Mouse (Mus musculus): ENCODE results near the gene Tram1l1. TPM values are rescaled to one million over a fixed set of nuclear protein-coding genes. Genes with fewer than 3 reads are reported as not detected.
A peak's percentile ranks its signal among the peaks of the same experiment; 100 is the strongest.
"Not testable (repeated sequence)": the region's sequence is repeated elsewhere in the genome, so short reads cannot be mapped to it uniquely, and the experiment has no call there.

Gene Tram1l1
- polyA plus RNA-seq (2015; fragmentation: Nextera tagmentation; extraction: Ambion mirVana), result 47.7 TPM in 2 replicates

DNA sequence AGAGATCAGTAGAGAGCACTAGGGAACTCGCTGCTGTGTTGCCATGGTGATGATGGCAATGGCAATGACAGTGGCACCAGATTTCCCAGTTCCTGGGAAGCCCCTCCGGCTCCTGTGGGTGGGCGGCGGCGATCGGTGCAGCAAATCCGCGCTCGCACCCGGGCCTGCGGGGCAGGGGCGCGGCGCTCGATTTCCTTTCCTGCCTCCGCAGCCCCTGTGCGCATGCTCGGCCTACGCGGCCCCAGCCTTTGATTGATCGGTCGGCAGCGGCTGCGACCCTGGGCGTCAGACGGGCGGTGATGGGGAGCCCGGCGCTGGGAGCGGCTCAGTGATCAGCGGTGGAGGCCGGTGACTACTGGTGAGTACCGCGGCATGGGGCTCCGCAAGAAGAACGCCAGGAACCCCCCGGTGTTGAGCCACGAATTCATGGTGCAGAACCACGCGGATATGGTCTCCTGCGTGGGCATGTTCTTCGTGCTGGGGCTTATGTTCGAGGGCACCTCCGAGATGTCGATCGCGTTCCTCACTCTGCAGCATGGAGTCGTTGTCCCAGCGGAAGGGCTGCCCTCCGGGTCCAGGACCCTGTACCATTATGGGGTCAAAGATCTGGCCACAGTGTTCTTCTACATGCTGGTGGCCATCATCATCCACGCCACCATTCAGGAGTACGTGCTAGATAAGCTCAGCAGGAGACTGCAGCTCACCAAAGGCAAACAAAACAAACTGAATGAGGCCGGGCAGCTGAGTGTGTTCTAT, at the start of gene Tram1l1:
Gene Tram1l1, plus strand, starts transcription at position 35 of the 756 bp plus-strand sequence.
- Histone ChIP-seq H3K4me1 (replicated peaks) (peaks cover 37% of the 10 kb centered on the region), H3K27ac (replicated peaks) (peak within 1 kb of the TSS; percentile 93), H3K4me2 (peak within 1 kb of the TSS; percentile 68), H3K9me3 (no peaks in the 10 kb centered on the region), H3K36me3 (peaks cover 6% of the 10 kb centered on the region; the same call in 1 of the 2 replicates), H3K27me3 (no peaks in the 10 kb centered on the region), H3K9ac (peak within 1 kb of the TSS; percentile 86), H3K4me3 (peak within 1 kb of the TSS; percentile 64)
- peak; percentile 97 for ATAC-seq (ENCODE audit: low read depth)
- WGBS, result 2% methylated on average over 53 of the region's 53 CpGs

DNA sequence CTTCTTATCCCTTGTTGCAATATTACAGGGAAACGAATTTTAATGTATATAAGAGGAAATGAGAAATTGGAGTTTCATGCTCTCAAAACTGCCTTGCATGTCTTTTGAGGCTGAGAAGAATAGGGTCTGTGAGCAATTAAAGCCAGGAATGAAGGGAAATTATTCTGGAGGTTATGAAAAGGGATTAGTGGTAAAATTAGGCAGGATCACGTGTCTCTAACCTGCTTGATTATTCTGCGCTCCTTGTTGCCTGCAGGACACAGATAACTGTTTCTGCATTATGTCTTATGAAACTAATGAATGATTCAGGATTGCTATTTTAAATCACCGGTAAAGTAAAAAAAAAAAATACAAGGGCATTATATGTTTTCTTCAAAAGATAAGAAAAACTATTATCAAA, 49.4 kb upstream of the Tram1l1 start:
- no peak overlapping the region for H3K4me2 ChIP-seq
- no peaks in the 10 kb centered on the region for H3K4me1 ChIP-seq (replicated peaks)
- WGBS, result 77% methylated on average over 4 of the region's 4 CpGs
- H3K36me3 ChIP-seq, result no peaks in the 10 kb centered on the region
- no peak overlapping the region for H3K27ac ChIP-seq (replicated peaks)
- no peak overlapping the region for H3K9ac ChIP-seq
- no peak for ATAC-seq (ENCODE audit: low read depth)
- no peaks in the 10 kb centered on the region for H3K27me3 ChIP-seq
- no peak overlapping the region for H3K4me3 ChIP-seq
- no peaks in the 10 kb centered on the region for H3K9me3 ChIP-seq

DNA sequence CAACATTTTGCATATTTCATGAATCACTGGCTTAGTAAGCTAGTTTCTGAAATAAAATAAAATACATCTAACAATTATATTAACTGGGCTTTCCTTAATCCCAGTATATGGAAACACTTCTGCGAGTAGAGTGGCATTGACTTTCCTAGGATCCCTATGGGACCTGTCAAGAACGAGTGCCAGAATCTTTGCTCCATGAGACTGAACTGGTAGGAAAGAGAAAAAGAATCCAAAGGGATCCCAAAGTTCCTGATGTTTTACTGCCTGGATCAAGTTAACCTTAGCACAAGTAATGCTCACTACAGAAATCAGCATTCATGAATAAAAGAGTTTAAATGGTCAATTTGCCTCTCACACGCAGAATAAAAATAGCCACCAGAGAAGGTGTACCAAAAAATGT, 49.0 kb upstream of the Tram1l1 start:
- H3K27ac ChIP-seq (replicated peaks), result no peak overlapping the region
- ATAC-seq (ENCODE audit: low read depth), result no peak
- H3K4me3 ChIP-seq, result no peak overlapping the region
- H3K9me3 ChIP-seq, result no peaks in the 10 kb centered on the region
- WGBS, result 72% methylated on average over 3 of the region's 3 CpGs
- H3K9ac ChIP-seq, result no peak overlapping the region
- H3K27me3 ChIP-seq, result no peaks in the 10 kb centered on the region
- no peak overlapping the region for H3K4me2 ChIP-seq
- no peaks in the 10 kb centered on the region for H3K36me3 ChIP-seq
- H3K4me1 ChIP-seq (replicated peaks), result no peaks in the 10 kb centered on the region

DNA sequence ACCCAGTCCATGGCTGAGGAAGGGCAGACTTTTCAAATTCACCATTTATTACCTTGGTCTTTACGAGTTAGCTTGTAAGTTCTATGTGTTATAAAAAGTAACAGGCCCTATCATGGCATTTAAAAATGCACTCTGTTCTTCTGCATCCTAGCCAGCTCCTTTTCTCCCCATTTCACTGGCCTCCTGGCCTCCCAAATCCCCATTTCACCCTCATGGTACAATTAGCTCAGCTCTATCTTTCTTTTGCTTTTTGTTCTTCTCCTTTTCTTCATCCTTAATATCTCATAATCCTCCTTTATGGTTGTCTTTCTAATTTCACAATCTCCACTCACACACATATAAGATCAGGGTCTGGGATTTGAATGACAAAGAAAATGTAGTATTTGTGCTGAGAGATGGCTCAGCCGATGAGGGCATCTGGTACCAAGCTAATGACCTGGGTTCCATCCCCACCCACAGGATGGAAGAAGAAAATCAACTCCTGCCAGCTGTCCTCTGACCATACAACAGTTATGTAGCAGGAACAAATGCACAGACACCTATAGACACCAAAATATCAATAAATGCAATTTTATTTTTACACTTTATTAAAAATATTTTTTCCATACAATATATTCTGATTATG, 48.1 kb upstream of the Tram1l1 start:
- peak; percentile 76; the same call in 1 of the 2 replicates for ATAC-seq (ENCODE audit: low read depth)
- Histone ChIP-seq H3K36me3 (no peaks in the 10 kb centered on the region), H3K9ac (no peak overlapping the region), H3K4me3 (no peak overlapping the region), H3K9me3 (no peaks in the 10 kb centered on the region), H3K4me1 (replicated peaks) (no peaks in the 10 kb centered on the region), H3K4me2 (no peak overlapping the region), H3K27ac (replicated peaks) (no peak overlapping the region), H3K27me3 (no peaks in the 10 kb centered on the region)
- 44% methylated on average over 2 of the region's 2 CpGs for WGBS

DNA sequence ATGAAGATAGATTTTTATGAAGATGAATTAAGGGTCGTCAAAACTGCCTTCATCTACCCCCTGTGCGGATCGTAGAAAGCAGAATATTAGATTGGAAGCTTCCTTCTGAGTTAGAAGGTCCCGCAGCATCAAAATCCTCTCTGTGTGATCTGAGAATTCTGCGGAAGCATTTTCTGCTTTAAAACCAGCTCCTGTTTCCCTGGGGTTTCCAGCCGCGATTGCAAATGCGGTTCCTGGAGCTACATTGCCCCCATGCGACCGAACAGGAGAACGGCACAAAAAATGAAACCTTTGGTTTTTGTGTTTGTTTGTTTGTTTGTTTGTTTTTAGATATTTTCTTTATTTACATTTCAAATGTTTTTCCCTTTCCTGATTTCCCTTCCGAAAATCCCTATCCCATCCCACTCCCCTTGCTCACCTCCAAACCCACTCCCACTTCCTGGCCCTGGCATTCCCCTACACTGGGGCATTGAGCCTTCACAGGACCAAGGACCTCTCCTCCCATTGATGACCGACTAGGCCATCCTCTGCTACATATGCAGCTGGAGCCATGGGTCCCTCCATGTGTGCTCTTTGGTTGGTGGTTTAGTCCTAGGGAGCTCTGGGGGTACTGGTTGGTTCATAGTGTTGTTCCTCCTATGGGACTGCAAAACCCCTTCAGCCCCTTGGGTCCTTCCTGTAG, 45.6 kb upstream of the Tram1l1 start:
- not testable (repeated sequence) for H3K36me3 ChIP-seq; H3K9me3 ChIP-seq; H3K9ac ChIP-seq; H3K27ac ChIP-seq (replicated peaks); H3K4me3 ChIP-seq; H3K27me3 ChIP-seq; H3K4me1 ChIP-seq (replicated peaks)
- ATAC-seq (ENCODE audit: low read depth), result peak; percentile 65
- H3K4me2 ChIP-seq, result peak overlapping the region; percentile 40
- 11% methylated on average over 13 of the region's 13 CpGs for WGBS

DNA sequence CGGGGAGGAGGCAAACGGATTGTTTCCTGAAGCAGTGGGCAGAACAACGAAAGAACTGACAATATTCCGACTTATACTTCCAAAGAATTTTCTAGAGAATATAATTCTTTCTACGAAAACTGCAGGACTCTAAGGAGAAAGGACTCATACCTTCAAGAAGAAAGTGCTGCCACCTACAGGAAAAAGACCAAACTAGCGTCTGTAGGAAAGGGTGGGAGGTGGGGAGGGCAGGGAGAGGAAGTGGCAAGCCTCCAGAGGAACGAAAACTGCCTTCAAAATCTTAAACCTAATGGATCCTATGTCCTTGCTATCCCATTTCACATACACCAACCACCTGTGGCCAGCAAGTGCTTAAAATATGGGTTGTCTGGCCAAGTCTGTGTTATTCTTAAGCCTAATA, 31.7 kb upstream of the Tram1l1 start:
- H3K4me3 ChIP-seq; ATAC-seq (ENCODE audit: low read depth); H3K27ac ChIP-seq (replicated peaks); H3K4me1 ChIP-seq (replicated peaks); H3K27me3 ChIP-seq; H3K9me3 ChIP-seq; H3K4me2 ChIP-seq; H3K9ac ChIP-seq; H3K36me3 ChIP-seq: not testable (repeated sequence)
- 38% methylated on average over 7 of the region's 7 CpGs for WGBS

DNA sequence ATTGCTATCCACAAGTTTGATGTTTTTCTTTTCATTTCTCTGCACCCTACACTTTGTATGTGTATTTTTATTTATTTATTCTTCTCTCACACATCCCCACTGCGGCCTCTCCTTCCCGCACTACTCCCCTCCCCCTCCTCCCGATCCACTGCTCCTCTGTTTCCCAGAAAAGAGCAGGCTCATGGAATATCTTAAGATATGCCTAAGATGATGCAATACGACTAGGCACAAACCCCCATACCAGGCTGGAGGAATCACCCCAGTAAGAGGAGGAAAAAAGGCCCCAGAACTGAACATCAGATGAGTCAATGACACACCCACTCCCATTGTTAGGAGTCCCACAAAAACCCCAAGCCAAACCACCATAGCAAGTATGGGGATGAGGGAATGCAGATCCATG, 1.4 kb upstream of the Tram1l1 start:
- Histone ChIP-seq H3K27me3 (no peaks in the 10 kb centered on the region), H3K27ac (replicated peaks) (no peak overlapping the region; the same call in 1 of the 2 replicates), H3K9me3 (no peaks in the 10 kb centered on the region), H3K36me3 (peaks cover 6% of the 10 kb centered on the region; the same call in 1 of the 2 replicates), H3K9ac (no peak overlapping the region), H3K4me1 (replicated peaks) (peaks cover 35% of the 10 kb centered on the region), H3K4me2 (no peak overlapping the region), H3K4me3 (no peak overlapping the region)
- no peak for ATAC-seq (ENCODE audit: low read depth)
- 86% methylated on average over 4 of the region's 4 CpGs for WGBS

DNA sequence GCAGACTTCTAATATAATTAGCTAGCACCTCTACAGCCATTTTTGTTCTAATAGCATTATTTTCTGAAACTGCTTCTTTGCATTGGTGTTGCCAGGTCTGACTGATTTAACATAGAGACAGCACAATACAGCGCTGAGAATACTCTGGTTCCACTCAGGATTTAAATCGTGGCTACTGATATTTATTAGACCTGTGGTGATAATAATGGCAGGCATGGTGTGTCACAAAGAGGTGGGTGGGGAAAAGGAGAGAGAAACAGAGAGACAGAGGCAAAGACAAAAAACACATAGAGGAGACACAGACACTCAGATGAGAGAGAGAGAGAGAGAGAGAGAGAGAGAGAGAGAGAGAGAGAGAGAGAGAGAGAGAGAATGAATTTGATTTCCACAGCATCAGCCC, 257 bp upstream of the Tram1l1 start:
- peak; percentile 62 for ATAC-seq (ENCODE audit: low read depth)
- no peaks in the 10 kb centered on the region for H3K27me3 ChIP-seq

DNA sequence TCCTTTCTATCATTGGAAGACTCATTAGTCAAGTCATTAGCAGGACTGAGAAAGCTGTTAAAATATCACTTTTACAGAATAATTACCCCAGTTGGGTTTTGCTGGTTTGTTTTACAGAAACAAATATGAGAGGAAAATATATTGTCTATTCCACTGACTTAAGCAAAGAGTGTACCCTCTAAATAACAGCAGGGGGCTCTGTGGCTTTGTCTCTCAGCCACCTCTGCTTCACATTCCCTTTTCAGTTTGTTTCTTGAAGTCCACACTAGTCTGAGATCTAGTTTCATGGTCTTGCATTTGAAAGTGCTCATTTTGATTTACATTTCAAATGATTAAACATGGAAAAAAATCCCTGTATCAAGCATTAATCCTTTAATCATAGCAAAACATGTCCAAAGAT, 25.8 kb downstream of the Tram1l1 start:
- Histone ChIP-seq H3K27ac (replicated peaks) (no peak overlapping the region), H3K4me1 (replicated peaks) (no peaks in the 10 kb centered on the region), H3K27me3 (no peaks in the 10 kb centered on the region), H3K4me2 (no peak overlapping the region), H3K36me3 (no peaks in the 10 kb centered on the region), H3K4me3 (no peak overlapping the region), H3K9me3 (no peaks in the 10 kb centered on the region), H3K9ac (no peak overlapping the region)
- ATAC-seq (ENCODE audit: low read depth), result no peak

More for the DNA sequence above, 257 bp upstream of the Tram1l1 start:
- H3K9ac ChIP-seq, result peak overlapping the region; percentile 86
- peaks cover 6% of the 10 kb centered on the region; the same call in 1 of the 2 replicates for H3K36me3 ChIP-seq
- WGBS, result 10% methylated on average over 2 of the region's 2 CpGs
- H3K4me1 ChIP-seq (replicated peaks), result peaks cover 37% of the 10 kb centered on the region
- peak overlapping the region; percentile 68 for H3K4me2 ChIP-seq
- H3K4me3 ChIP-seq, result peak overlapping the region; percentile 64
- H3K27ac ChIP-seq (replicated peaks), result peak overlapping the region; percentile 93
- H3K9me3 ChIP-seq, result no peaks in the 10 kb centered on the region

DNA sequence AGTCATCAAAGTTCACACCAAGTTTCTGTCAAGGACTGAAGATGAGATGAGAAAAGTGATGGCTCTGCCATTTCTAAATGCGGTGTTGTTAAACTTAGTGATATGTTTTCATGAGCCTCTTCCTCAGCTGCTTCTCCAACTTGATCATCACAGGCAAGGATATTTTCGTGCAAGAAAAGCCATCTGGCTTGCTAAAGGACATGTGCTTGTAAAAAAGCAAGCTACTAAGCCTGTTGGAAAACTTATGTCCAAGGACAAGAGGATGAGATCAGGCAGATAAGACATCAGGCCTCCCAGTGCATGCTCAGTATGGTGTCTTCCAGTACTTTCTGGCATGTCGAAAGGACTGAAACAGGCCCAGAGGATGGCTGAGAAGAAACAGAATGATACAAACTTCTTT, 36.9 kb downstream of the Tram1l1 start:
- H3K27me3 ChIP-seq, result no peaks in the 10 kb centered on the region
- H3K36me3 ChIP-seq, result no peaks in the 10 kb centered on the region
- no peaks in the 10 kb centered on the region for H3K9me3 ChIP-seq
- H3K4me2 ChIP-seq, result no peak overlapping the region
- no peak overlapping the region for H3K27ac ChIP-seq (replicated peaks)
- H3K9ac ChIP-seq, result no peak overlapping the region
- no peaks in the 10 kb centered on the region for H3K4me1 ChIP-seq (replicated peaks)
- 84% methylated on average over 3 of the region's 3 CpGs for WGBS
- H3K4me3 ChIP-seq, result no peak overlapping the region
- no peak for ATAC-seq (ENCODE audit: low read depth)

DNA sequence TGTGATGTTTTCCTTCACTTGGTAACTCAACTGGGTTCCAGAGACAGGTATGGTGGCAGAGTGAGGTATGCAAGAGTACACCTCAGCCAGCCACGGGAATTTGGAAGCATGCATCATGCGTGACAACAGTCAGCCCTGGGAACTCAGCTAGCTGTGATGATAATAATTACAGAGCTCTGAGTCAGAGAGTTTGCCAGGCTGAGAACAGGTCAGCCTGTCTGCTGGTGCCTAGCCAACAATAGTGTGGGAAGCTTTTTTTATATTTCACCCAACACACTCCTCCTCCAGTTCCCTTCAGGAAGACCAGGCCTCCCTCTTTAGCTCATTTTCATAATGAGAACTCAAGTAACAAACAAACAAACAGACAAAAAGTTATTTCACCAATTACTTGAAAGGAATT, 51.4 kb downstream of the Tram1l1 start:
- no peaks in the 10 kb centered on the region for H3K9me3 ChIP-seq
- no peak for ATAC-seq (ENCODE audit: low read depth)
- H3K4me1 ChIP-seq (replicated peaks), result no peaks in the 10 kb centered on the region
- H3K4me3 ChIP-seq, result no peak overlapping the region
- H3K36me3 ChIP-seq, result no peaks in the 10 kb centered on the region
- no peak overlapping the region for H3K4me2 ChIP-seq
- H3K27me3 ChIP-seq, result no peaks in the 10 kb centered on the region
- 87% methylated on average over 2 of the region's 2 CpGs for WGBS
- H3K9ac ChIP-seq, result no peak overlapping the region
- no peak overlapping the region for H3K27ac ChIP-seq (replicated peaks)
